Mouse (Mus musculus) lung, postnatal 0 days (tissue): ENCODE measurements at regions not wholly inside any gene's neighbourhood (a gene's known extent, or its start where the extent isn't known, plus 50 kb on each side); places are given as distances from the start of the nearest gene placed in this dataset.

Experiments
- CTCF ChIP-seq: IDR thresholded peaks from 2 replicates; pipeline ENCODE4 v1.5.1; 2016; ENCODE audit warnings: antibody characterized with exemption, mild to moderate bottlenecking
- EP300 ChIP-seq: IDR thresholded peaks from 2 replicates; pipeline ENCODE4 v1.6.1; 2016; ENCODE audit warnings: antibody characterized with exemption, mild to moderate bottlenecking, control low read depth

- TF ChIP-seq CTCF (no peak), EP300 (no peak)
Measured at GRCm38 (mm10) chr9:52356549-52356948, 188.2 kb upstream of the Zc3h12c start.
